Mouse (Mus musculus): ENCODE measurements around the gene Nlgn3.

DNA sequence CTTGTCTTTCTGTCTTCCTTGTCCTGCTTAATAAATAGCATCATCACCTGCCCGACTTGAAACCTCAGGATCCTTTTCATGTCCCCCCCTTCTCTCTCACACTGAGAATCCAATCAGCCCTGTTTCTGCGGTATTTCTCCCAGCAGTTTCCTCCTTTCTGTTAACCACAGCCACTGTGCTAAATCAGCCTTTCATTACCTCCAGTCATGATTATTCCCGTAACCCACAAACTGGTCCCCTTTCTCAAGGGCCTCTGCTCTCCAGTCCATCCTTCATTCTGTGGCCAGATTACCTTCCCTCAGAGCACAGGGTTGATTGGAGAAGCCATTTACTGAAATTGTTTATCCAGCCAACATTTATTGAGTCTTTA, 30.2 kb upstream of the Nlgn3 start, which contains the start of gene Gm20489:
- no peak for TF ChIP-seq CTCF (IDR thresholded peaks at IDR 0.05; ENCODE audit: borderline replicate concordance, insufficient read depth, low read depth, low read length)
- no peak for TF ChIP-seq POLR2A (IDR thresholded peaks at IDR 0.05; ENCODE audit: borderline replicate concordance, insufficient read depth, low read length)

Measured in cerebellum, adult 2 months (tissue).